Mouse (Mus musculus) layer of hippocampus, adult 8-10 months (tissue): Measurements from ENCODE around the gene Lin7a. TPM values are rescaled to one million over a fixed set of nuclear protein-coding genes. Genes with fewer than 3 reads are reported as not detected.

ENCODE experiments used
- DNase-seq, 2 experiments: peaks; one replicate each; pipeline ENCODE4 v3.0.0; 2022; ENCODE audit warnings: low spot score in 2 of 2
- total RNA-seq, 4 experiments: library from RNA; stranded (reverse); gene quantifications; 2 replicates each; pipeline ENCODE4 v1.2.4; 2022

The Lin7a gene
- total RNA-seq, 4 experiments from 2014 or later, result 28.8 to 30.7 (median 29.3) TPM

- no peak for DNase-seq
These were observed 20.9 kb upstream of the Lin7a start for GRCm38 (mm10) chr10:107250346-107251210.

GRCm38 (mm10) chr10:107251271-107251670, 20.2 kb upstream of the Lin7a start:
- no peak for DNase-seq

- DNase-seq, result no peak
These were observed 19.5 kb upstream of the Lin7a start for GRCm38 (mm10) chr10:107251801-107252502.

GRCm38 (mm10) chr10:107252503-107252815, 19.0 kb upstream of the Lin7a start:
- DNase-seq, result no peak

- DNase-seq, result no peak
These were observed 18.1 kb upstream of the Lin7a start for GRCm38 (mm10) chr10:107253191-107253965.

GRCm38 (mm10) chr10:107254656-107255055, 16.8 kb upstream of the Lin7a start:
- no peak for DNase-seq

GRCm38 (mm10) chr10:107255351-107256050, 16.0 kb upstream of the Lin7a start:
- no peak for DNase-seq

- no peak for DNase-seq
These were observed 15.0 kb upstream of the Lin7a start for GRCm38 (mm10) chr10:107256451-107256960.

- DNase-seq, result no peak
These were observed 11.1 kb upstream of the Lin7a start for GRCm38 (mm10) chr10:107260428-107260827.

GRCm38 (mm10) chr10:107272131-107272803, 781 bp downstream of the Lin7a start:
- peak; percentile 9 to 14 for DNase-seq

GRCm38 (mm10) chr10:107272804-107273145, 1.3 kb downstream of the Lin7a start:
- DNase-seq, result peak in 1 of 2 experiments; percentile 13

GRCm38 (mm10) chr10:107273848-107274247, 2.4 kb downstream of the Lin7a start:
- DNase-seq, result no peak

GRCm38 (mm10) chr10:107274785-107275184, 3.3 kb downstream of the Lin7a start:
- no peak for DNase-seq

GRCm38 (mm10) chr10:107276647-107277046, 5.2 kb downstream of the Lin7a start:
- no peak for DNase-seq

- no peak for DNase-seq
These were observed 22.6 kb downstream of the Lin7a start for GRCm38 (mm10) chr10:107293934-107294664.

- no peak for DNase-seq
These were observed 29.2 kb downstream of the Lin7a start for GRCm38 (mm10) chr10:107300587-107301248.

GRCm38 (mm10) chr10:107310964-107311490, 39.5 kb downstream of the Lin7a start:
- no peak for DNase-seq

- DNase-seq, result no peak
These were observed 41.1 kb downstream of the Lin7a start for GRCm38 (mm10) chr10:107312609-107313008.

- no peak for DNase-seq
These were observed 41.9 kb downstream of the Lin7a start for GRCm38 (mm10) chr10:107313395-107313794.
